Mouse (Mus musculus) ES-E14 (cell line): ENCODE measurements at regions not wholly inside any gene's neighbourhood (a gene's known extent, or its start where the extent isn't known, plus 50 kb on each side); places are given as distances from the start of the nearest gene placed in this dataset.

ENCODE experiments used
- CHD2 ChIP-seq: IDR thresholded peaks from 2 replicates; pipeline ENCODE4 v1.6.1; 2014; ENCODE audit warnings: mild to moderate bottlenecking, low read depth, low read length, inconsistent platforms
- HCFC1 ChIP-seq: IDR thresholded peaks from 2 replicates; pipeline ENCODE4 v1.6.1; 2012; ENCODE audit warnings: low read length, inconsistent platforms, borderline replicate concordance; ENCODE audit not compliant: insufficient read depth
- ZC3H11A ChIP-seq: IDR thresholded peaks from 2 replicates; pipeline ENCODE4 v1.6.1; 2012; ENCODE audit warnings: low read depth, mild to moderate bottlenecking, inconsistent platforms, low read length, borderline replicate concordance
- ZNF384 ChIP-seq: IDR thresholded peaks from 2 replicates; pipeline ENCODE4 v1.6.1; 2012; ENCODE audit warnings: low read depth, low read length, inconsistent platforms

GRCm38 (mm10) chr6:103339961-103340732 is 170.2 kb upstream of the Chl1 start:
- TF ChIP-seq ZC3H11A: no peak
- no peak for TF ChIP-seq ZNF384
- no peak for TF ChIP-seq CHD2
- no peak for TF ChIP-seq HCFC1
